Mouse (Mus musculus): Measurements from ENCODE around the gene Nt5c3b.

The Nt5c3b gene

GRCm38 (mm10) chr11:100399727-100400538 lies 41.7 kb downstream of the Nt5c3b start:
- DNase-seq (ENCODE audit: low spot score in 2 of 2): no peak

- DNase-seq (ENCODE audit: low spot score in 2 of 2): no peak
Observed at GRCm38 (mm10) chr11:100399320-100399719, 42.3 kb downstream of the Nt5c3b start.

- DNase-seq (ENCODE audit: low spot score in 2 of 2): no peak
Observed at GRCm38 (mm10) chr11:100398517-100398916, 43.1 kb downstream of the Nt5c3b start.

- peak; percentile 100 for DNase-seq (ENCODE audit: low spot score in 2 of 2)
Observed at GRCm38 (mm10) chr11:100397600-100398389, 43.8 kb downstream of the Nt5c3b start, which contains the start of gene Jup. Gene Jup (minus strand): TSS chr11:100397763.

- peak; percentile 44 to 52 for DNase-seq (ENCODE audit: low spot score in 2 of 2)
Observed at GRCm38 (mm10) chr11:100396886-100397599, 44.6 kb downstream of the Nt5c3b start.

- DNase-seq (ENCODE audit: low spot score in 2 of 2): peak in 1 of 2 experiments; percentile 55
Observed at GRCm38 (mm10) chr11:100395861-100396631, 45.6 kb downstream of the Nt5c3b start.

- DNase-seq (ENCODE audit: low spot score in 2 of 2): no peak
Observed at GRCm38 (mm10) chr11:100395200-100395599, 46.4 kb downstream of the Nt5c3b start.

GRCm38 (mm10) chr11:100394353-100395074 lies 47.1 kb downstream of the Nt5c3b start:
- no peak for DNase-seq (ENCODE audit: low spot score in 2 of 2)

- peak in 1 of 2 experiments; percentile 25 for DNase-seq (ENCODE audit: low spot score in 2 of 2)
Observed at GRCm38 (mm10) chr11:100393733-100394132, 47.9 kb downstream of the Nt5c3b start.

GRCm38 (mm10) chr11:100392958-100393357 lies 48.6 kb downstream of the Nt5c3b start:
- no peak for DNase-seq (ENCODE audit: low spot score in 2 of 2)

GRCm38 (mm10) chr11:100391884-100392345 lies 49.7 kb downstream of the Nt5c3b start:
- no peak for DNase-seq (ENCODE audit: low spot score in 2 of 2)

- no peak for DNase-seq (ENCODE audit: low spot score in 2 of 2)
Observed at GRCm38 (mm10) chr11:100391081-100391883, 50.3 kb downstream of the Nt5c3b start.

- DNase-seq (ENCODE audit: low spot score in 2 of 2): no peak
Observed at GRCm38 (mm10) chr11:100389931-100390445, 51.6 kb downstream of the Nt5c3b start.

GRCm38 (mm10) chr11:100388588-100388987 lies 53.0 kb downstream of the Nt5c3b start:
- DNase-seq (ENCODE audit: low spot score in 2 of 2): no peak

GRCm38 (mm10) chr11:100387589-100388375 lies 53.8 kb downstream of the Nt5c3b start:
- peak; percentile 53 to 64 for DNase-seq (ENCODE audit: low spot score in 2 of 2)

- no peak for DNase-seq (ENCODE audit: low spot score in 2 of 2)
Observed at GRCm38 (mm10) chr11:100387111-100387510, 54.5 kb downstream of the Nt5c3b start.

GRCm38 (mm10) chr11:100386586-100386985 lies 55.0 kb downstream of the Nt5c3b start:
- DNase-seq (ENCODE audit: low spot score in 2 of 2): no peak

GRCm38 (mm10) chr11:100385016-100385415 lies 56.6 kb downstream of the Nt5c3b start:
- no peak for DNase-seq (ENCODE audit: low spot score in 2 of 2)

GRCm38 (mm10) chr11:100382682-100383081 lies 58.9 kb downstream of the Nt5c3b start:
- no peak for DNase-seq (ENCODE audit: low spot score in 2 of 2)
